Mouse (Mus musculus) cerebellum, postnatal 10 days (tissue): ENCODE data around the gene Mgmt.

Source experiments
- DNase-seq, 2 experiments: peaks; one replicate each; pipeline ENCODE4 v3.0.0; 2021; ENCODE audit warnings: mixed read lengths in 2 of 2

Mgmt gene

GRCm38 (mm10) chr7:137131957-137132356 is 237.5 kb downstream of the Mgmt start:
- no peak for DNase-seq

GRCm38 (mm10) chr7:137138101-137138500 is 243.7 kb downstream of the Mgmt start:
- no peak for DNase-seq

- no peak for DNase-seq
Observed at GRCm38 (mm10) chr7:137140321-137140720, 245.9 kb downstream of the Mgmt start.

DNA sequence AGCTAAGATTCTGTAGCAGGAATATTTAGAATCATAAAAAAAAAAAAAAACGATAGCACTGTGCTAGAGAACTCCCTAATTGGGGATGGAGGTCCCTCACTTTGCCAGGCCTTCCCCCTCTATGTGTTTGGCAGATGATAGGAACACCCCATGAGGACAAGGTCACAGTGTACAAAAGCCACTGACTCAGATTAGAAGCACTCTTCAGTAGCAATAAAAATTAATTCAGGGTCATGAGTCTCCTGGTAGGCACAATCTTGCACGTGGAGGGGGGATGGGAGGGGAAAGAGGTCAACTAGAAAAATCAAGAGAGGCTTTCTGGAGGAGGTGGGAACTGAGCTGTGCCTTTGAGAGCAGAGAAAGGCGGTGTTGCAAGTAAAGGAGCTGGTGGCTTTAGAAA is 247.0 kb downstream of the Mgmt start:
- DNase-seq, result no peak

- DNase-seq, result peak; percentile 81 to 83
Observed at GRCm38 (mm10) chr7:137147101-137147500, 252.7 kb downstream of the Mgmt start.

GRCm38 (mm10) chr7:137151854-137152253 is 257.4 kb downstream of the Mgmt start:
- DNase-seq, result no peak

DNA sequence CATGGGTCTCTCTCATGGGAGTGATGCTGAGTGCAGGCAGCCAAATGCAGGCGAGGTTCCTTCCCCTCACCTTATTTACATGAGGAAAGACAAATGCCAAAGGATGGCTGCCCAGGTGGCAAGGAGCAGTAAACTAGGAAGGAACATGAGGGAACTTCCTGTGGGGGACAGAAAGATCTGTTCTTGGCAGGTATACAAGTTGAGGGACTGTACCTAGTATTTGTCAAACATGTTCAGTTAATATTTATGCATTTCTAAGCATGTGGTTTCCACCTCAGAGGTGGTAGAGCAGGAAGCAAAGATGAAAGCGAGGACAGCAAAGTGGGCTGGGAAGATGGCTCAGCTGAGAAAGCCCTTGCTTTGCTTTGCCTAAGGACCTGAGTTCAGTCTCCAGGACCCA is 260.2 kb downstream of the Mgmt start:
- no peak for DNase-seq

DNA sequence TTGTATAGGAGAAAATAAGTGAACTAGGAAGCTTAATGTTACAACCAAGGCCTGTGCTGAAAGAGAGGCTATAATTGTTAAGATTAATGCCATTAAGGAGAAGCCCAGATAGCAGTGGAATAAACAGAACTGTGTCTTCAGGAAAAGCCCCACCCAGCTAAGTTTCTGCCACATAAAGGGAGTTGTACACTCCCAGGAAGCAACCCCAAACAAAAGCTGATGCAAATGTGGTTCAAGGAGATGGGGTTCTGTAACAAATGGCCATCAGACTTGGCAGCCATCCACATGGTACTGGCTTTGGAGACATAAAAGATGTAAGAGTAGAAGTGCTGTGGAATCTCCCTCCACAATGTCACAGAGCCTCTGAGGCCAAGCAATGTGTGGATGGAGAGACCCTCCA is 264.7 kb downstream of the Mgmt start:
- no peak for DNase-seq

- DNase-seq, result peak in 1 of 2 experiments; percentile 53
Observed at GRCm38 (mm10) chr7:137172278-137172677, 277.9 kb downstream of the Mgmt start.
